Mouse (Mus musculus): ENCODE results near the gene Phgr1. TPM values are rescaled to one million over a fixed set of nuclear protein-coding genes. Genes with fewer than 3 reads are reported as not detected.

Gene Phgr1
- polyA plus RNA-seq, 1 experiment from 2014 or later, result not detected

- no peak overlapping the region for H3K4me2 ChIP-seq (replicated peaks; ENCODE audit: low read depth, low read length)
- WGBS, result 65% methylated on average over 10 of the region's 10 CpGs
- peaks cover 4% of the 10 kb centered on the region for H3K27me3 ChIP-seq (ENCODE audit: insufficient read depth, low read length)
- no peak overlapping the region for H3K9ac ChIP-seq (replicated peaks; ENCODE audit: low read length)
- H3K4me1 ChIP-seq (ENCODE audit: insufficient read depth, low read length), result peaks cover 24% of the 10 kb centered on the region
- no peaks in the 10 kb centered on the region for H3K9me3 ChIP-seq (ENCODE audit: low read length)
- H3K27ac ChIP-seq (ENCODE audit: low read length), result no peak overlapping the region
- no peak overlapping the region for H3K4me3 ChIP-seq (ENCODE audit: low read length)
- no peak for ATAC-seq (ENCODE audit: low FRiP score, low TSS enrichment)
- no peaks in the 10 kb centered on the region for H3K36me3 ChIP-seq (ENCODE audit: insufficient read depth, low read length)
Observed at GRCm38 (mm10) chr2:118749341-118749884, 23.2 kb upstream of the Phgr1 start.

- H3K36me3 ChIP-seq (ENCODE audit: insufficient read depth, low read length), result no peaks in the 10 kb centered on the region
- no peak overlapping the region for H3K4me3 ChIP-seq (ENCODE audit: low read length)
- peaks cover 14% of the 10 kb centered on the region; the same call in 1 of the 2 replicates for H3K4me1 ChIP-seq (ENCODE audit: insufficient read depth, low read length)
- no peaks in the 10 kb centered on the region for H3K27me3 ChIP-seq (ENCODE audit: insufficient read depth, low read length)
- H3K9me3 ChIP-seq (ENCODE audit: low read length), result no peaks in the 10 kb centered on the region
- H3K27ac ChIP-seq (ENCODE audit: low read length), result no peak overlapping the region
- 82% methylated on average over 8 of the region's 8 CpGs for WGBS
- ATAC-seq (ENCODE audit: low FRiP score, low TSS enrichment), result no peak
- H3K4me2 ChIP-seq (replicated peaks; ENCODE audit: low read depth, low read length), result no peak overlapping the region
- H3K9ac ChIP-seq (replicated peaks; ENCODE audit: low read length), result no peak overlapping the region
Observed at GRCm38 (mm10) chr2:118750476-118750875, 22.1 kb upstream of the Phgr1 start.

GRCm38 (mm10) chr2:118751896-118752791 is 20.4 kb upstream of the Phgr1 start:
- no peaks in the 10 kb centered on the region for H3K27me3 ChIP-seq (ENCODE audit: insufficient read depth, low read length)
- H3K4me3 ChIP-seq (ENCODE audit: low read length), result no peak overlapping the region
- H3K9me3 ChIP-seq (ENCODE audit: low read length), result no peaks in the 10 kb centered on the region
- H3K27ac ChIP-seq (ENCODE audit: low read length), result no peak overlapping the region
- H3K4me1 ChIP-seq (ENCODE audit: insufficient read depth, low read length), result peaks cover 8% of the 10 kb centered on the region; the same call in 1 of the 2 replicates
- H3K9ac ChIP-seq (replicated peaks; ENCODE audit: low read length), result no peak overlapping the region
- no peaks in the 10 kb centered on the region for H3K36me3 ChIP-seq (ENCODE audit: insufficient read depth, low read length)
- no peak for ATAC-seq (ENCODE audit: low FRiP score, low TSS enrichment)
- H3K4me2 ChIP-seq (replicated peaks; ENCODE audit: low read depth, low read length), result no peak overlapping the region
- whole genome bisulfite sequencing, result 62% methylated on average over 16 of the region's 16 CpGs

GRCm38 (mm10) chr2:118752792-118753108 is 19.8 kb upstream of the Phgr1 start:
- H3K36me3 ChIP-seq (ENCODE audit: insufficient read depth, low read length), result no peaks in the 10 kb centered on the region
- no peak overlapping the region for H3K9ac ChIP-seq (replicated peaks; ENCODE audit: low read length)
- ATAC-seq (ENCODE audit: low FRiP score, low TSS enrichment), result no peak
- no peak overlapping the region for H3K4me2 ChIP-seq (replicated peaks; ENCODE audit: low read depth, low read length)
- H3K27me3 ChIP-seq (ENCODE audit: insufficient read depth, low read length), result no peaks in the 10 kb centered on the region
- H3K4me1 ChIP-seq (ENCODE audit: insufficient read depth, low read length), result peaks cover 7% of the 10 kb centered on the region; the same call in 1 of the 2 replicates
- 67% methylated on average over 4 of the region's 4 CpGs for WGBS
- no peak overlapping the region for H3K27ac ChIP-seq (ENCODE audit: low read length)
- no peak overlapping the region for H3K4me3 ChIP-seq (ENCODE audit: low read length)
- H3K9me3 ChIP-seq (ENCODE audit: low read length), result no peaks in the 10 kb centered on the region

GRCm38 (mm10) chr2:118754143-118754542 is 18.4 kb upstream of the Phgr1 start:
- ATAC-seq (ENCODE audit: low FRiP score, low TSS enrichment), result no peak
- H3K4me3 ChIP-seq (ENCODE audit: low read length), result no peak overlapping the region
- H3K4me2 ChIP-seq (replicated peaks; ENCODE audit: low read depth, low read length), result no peak overlapping the region
- no peak overlapping the region for H3K9ac ChIP-seq (replicated peaks; ENCODE audit: low read length)
- no peak overlapping the region for H3K27ac ChIP-seq (ENCODE audit: low read length)
- no peaks in the 10 kb centered on the region for H3K36me3 ChIP-seq (ENCODE audit: insufficient read depth, low read length)
- H3K4me1 ChIP-seq (ENCODE audit: insufficient read depth, low read length), result peaks cover 7% of the 10 kb centered on the region; the same call in 1 of the 2 replicates
- 88% methylated on average over 5 of the region's 5 CpGs for WGBS
- H3K9me3 ChIP-seq (ENCODE audit: low read length), result no peaks in the 10 kb centered on the region
- no peaks in the 10 kb centered on the region for H3K27me3 ChIP-seq (ENCODE audit: insufficient read depth, low read length)

GRCm38 (mm10) chr2:118755407-118755806 is 17.2 kb upstream of the Phgr1 start:
- H3K4me2 ChIP-seq (replicated peaks; ENCODE audit: low read depth, low read length), result no peak overlapping the region
- no peaks in the 10 kb centered on the region for H3K36me3 ChIP-seq (ENCODE audit: insufficient read depth, low read length)
- no peak overlapping the region for H3K9ac ChIP-seq (replicated peaks; ENCODE audit: low read length)
- no peaks in the 10 kb centered on the region for H3K27me3 ChIP-seq (ENCODE audit: insufficient read depth, low read length)
- ATAC-seq (ENCODE audit: low FRiP score, low TSS enrichment), result no peak
- no peaks in the 10 kb centered on the region for H3K9me3 ChIP-seq (ENCODE audit: low read length)
- no peak overlapping the region for H3K4me3 ChIP-seq (ENCODE audit: low read length)
- peaks cover 7% of the 10 kb centered on the region; the same call in 1 of the 2 replicates for H3K4me1 ChIP-seq (ENCODE audit: insufficient read depth, low read length)
- WGBS, result 81% methylated on average over 6 of the region's 6 CpGs
- no peak overlapping the region for H3K27ac ChIP-seq (ENCODE audit: low read length)

GRCm38 (mm10) chr2:118756103-118756502 is 16.5 kb upstream of the Phgr1 start:
- no peak overlapping the region for H3K4me3 ChIP-seq (ENCODE audit: low read length)
- no peaks in the 10 kb centered on the region for H3K27me3 ChIP-seq (ENCODE audit: insufficient read depth, low read length)
- H3K36me3 ChIP-seq (ENCODE audit: insufficient read depth, low read length), result no peaks in the 10 kb centered on the region
- WGBS, result 74% methylated on average over 4 of the region's 4 CpGs
- no peak for ATAC-seq (ENCODE audit: low FRiP score, low TSS enrichment)
- peaks cover 10% of the 10 kb centered on the region for H3K4me1 ChIP-seq (ENCODE audit: insufficient read depth, low read length)
- no peak overlapping the region for H3K27ac ChIP-seq (ENCODE audit: low read length)
- no peak overlapping the region for H3K4me2 ChIP-seq (replicated peaks; ENCODE audit: low read depth, low read length)
- H3K9ac ChIP-seq (replicated peaks; ENCODE audit: low read length), result no peak overlapping the region
- H3K9me3 ChIP-seq (ENCODE audit: low read length), result no peaks in the 10 kb centered on the region

- Histone ChIP-seq H3K27ac (ENCODE audit: low read length) (no peak overlapping the region), H3K4me1 (ENCODE audit: insufficient read depth, low read length) (peaks cover 32% of the 10 kb centered on the region), H3K9me3 (ENCODE audit: low read length) (no peaks in the 10 kb centered on the region), H3K9ac (replicated peaks; ENCODE audit: low read length) (no peak overlapping the region), H3K4me2 (replicated peaks; ENCODE audit: low read depth, low read length) (no peak overlapping the region), H3K4me3 (ENCODE audit: low read length) (no peak overlapping the region), H3K27me3 (ENCODE audit: insufficient read depth, low read length) (no peaks in the 10 kb centered on the region), H3K36me3 (ENCODE audit: insufficient read depth, low read length) (no peaks in the 10 kb centered on the region)
- peak; percentile 46; the same call in 1 of the 2 replicates for ATAC-seq (ENCODE audit: low FRiP score, low TSS enrichment)
- 9% methylated on average over 8 of the region's 8 CpGs for WGBS
Observed at GRCm38 (mm10) chr2:118759828-118760227, 12.7 kb upstream of the Phgr1 start.

- Histone ChIP-seq H3K9me3 (ENCODE audit: low read length) (no peaks in the 10 kb centered on the region), H3K27ac (ENCODE audit: low read length) (no peak overlapping the region), H3K4me3 (ENCODE audit: low read length) (no peak overlapping the region), H3K27me3 (ENCODE audit: insufficient read depth, low read length) (no peaks in the 10 kb centered on the region), H3K36me3 (ENCODE audit: insufficient read depth, low read length) (no peaks in the 10 kb centered on the region), H3K9ac (replicated peaks; ENCODE audit: low read length) (peak overlapping the region; percentile 66; the same call in 1 of the 2 replicates), H3K4me1 (ENCODE audit: insufficient read depth, low read length) (peaks cover 32% of the 10 kb centered on the region), H3K4me2 (replicated peaks; ENCODE audit: low read depth, low read length) (no peak overlapping the region)
- no peak for ATAC-seq (ENCODE audit: low FRiP score, low TSS enrichment)
- 81% methylated on average over 11 of the region's 11 CpGs for WGBS
Observed at GRCm38 (mm10) chr2:118760311-118761025, 12.1 kb upstream of the Phgr1 start.

Measured in kidney, embryonic 16.5 days (tissue).